18 mouse cellular contexts compared by ENCODE assay signal in the genomic region with DNA sequence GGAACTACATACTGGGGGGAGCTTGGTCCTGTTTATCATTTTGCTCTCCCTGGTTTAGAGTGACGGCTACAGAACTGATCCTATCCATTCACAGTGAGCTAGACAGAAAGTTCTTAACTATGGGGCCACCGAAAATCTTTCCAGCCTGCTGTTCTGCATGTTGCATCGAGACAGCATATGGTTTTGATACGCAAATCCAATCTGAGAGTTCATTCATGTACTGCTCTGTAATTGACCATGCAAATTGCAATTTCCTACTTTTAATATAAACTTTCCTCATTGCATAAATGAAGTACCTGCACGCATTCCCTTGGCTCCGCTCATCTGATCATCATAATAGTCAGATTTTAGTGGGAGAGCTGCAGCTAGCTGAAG.
DNase-seq lines count a peak whose midpoint lies in the region; ATAC-seq and TF ChIP-seq lines count a peak whose summit lies in the region.
"Had no signal": no experiment of that assay in that cellular context is flagged by ENCODE, and none has a peak within 500 bp of the region (broad histone marks: within the 10 kb centered on the region; RNA-seq: fewer than 3 reads in every experiment).

No protein-coding gene starts in this region.

- no peak for TF ChIP-seq CTCF in liver, postnatal 0 days (IDR thresholded peaks at IDR 0.05; ENCODE audit: low read depth)
- TF ChIP-seq CTCF in intestine, postnatal 0 days (IDR thresholded peaks at IDR 0.05; ENCODE audit: low read depth), result no peak

- H3K4me2 ChIP-seq in heart, embryonic 14.5 days (ENCODE audit: low read length), result peak overlapping the region; percentile 48
- no peak overlapping the region for H3K4me2 ChIP-seq in midbrain, embryonic 14.5 days (ENCODE audit: low read length)
- H3K4me2 ChIP-seq in midbrain, embryonic 16.5 days (ENCODE audit: low read length), result no peak overlapping the region
- H3K4me2 ChIP-seq in hindbrain, embryonic 12.5 days (replicated peaks), result no peak overlapping the region
- peak overlapping the region; percentile 55 for H3K4me2 ChIP-seq in liver, postnatal 0 days (ENCODE audit: low read depth, low read length)
- H3K4me2 ChIP-seq in intestine, postnatal 0 days (replicated peaks; ENCODE audit: low read depth), result no peak overlapping the region

- no peak overlapping the region for H3K9ac ChIP-seq in heart, embryonic 14.5 days (ENCODE audit: low read length)
- no peak overlapping the region for H3K9ac ChIP-seq in midbrain, embryonic 14.5 days (replicated peaks; ENCODE audit: low read length)
- no peak overlapping the region for H3K9ac ChIP-seq in midbrain, embryonic 16.5 days (ENCODE audit: low read depth, low read length)
- no peak overlapping the region for H3K9ac ChIP-seq in hindbrain, embryonic 12.5 days
- H3K9ac ChIP-seq in liver, postnatal 0 days (replicated peaks), result 0 out of 2 replicates have a peak overlapping the region, but pooled peaks have one; percentile 31
- no peak overlapping the region for H3K9ac ChIP-seq in intestine, postnatal 0 days (ENCODE audit: low read depth, low read length)
- H3K9ac ChIP-seq: forebrain, postnatal 0 days had no signal

- H3K27me3 ChIP-seq in heart, embryonic 14.5 days (ENCODE audit: control insufficient read depth, insufficient read depth, low read length), result no peaks in the 10 kb centered on the region
- H3K27me3 ChIP-seq in midbrain, embryonic 14.5 days (ENCODE audit: control insufficient read depth, insufficient read depth, low read length), result no peaks in the 10 kb centered on the region
- no peaks in the 10 kb centered on the region for H3K27me3 ChIP-seq in midbrain, embryonic 16.5 days (ENCODE audit: control insufficient read depth, insufficient read depth, low read depth, low read length)
- H3K27me3 ChIP-seq in hindbrain, embryonic 12.5 days, result no peaks in the 10 kb centered on the region
- H3K27me3 ChIP-seq in liver, postnatal 0 days (ENCODE audit: insufficient read depth, low read length), result no peaks in the 10 kb centered on the region
- no peaks in the 10 kb centered on the region for H3K27me3 ChIP-seq in intestine, postnatal 0 days (replicated peaks; ENCODE audit: control insufficient read depth, insufficient read depth, low read length)

- intact Hi-C loops in heart, postnatal 10 days (cut with DNase I), result no loop called here

- no peak for ATAC-seq in heart, embryonic 14.5 days (ENCODE audit: insufficient number of reproducible peaks, insufficient read depth, low FRiP score, low read depth)
- no peak for ATAC-seq in midbrain, embryonic 14.5 days (ENCODE audit: low FRiP score, low TSS enrichment)
- no peak for ATAC-seq in midbrain, embryonic 16.5 days
- ATAC-seq in hindbrain, embryonic 12.5 days (ENCODE audit: low FRiP score), result peak; percentile 36; the same call in 1 of the 2 replicates
- ATAC-seq in liver, postnatal 0 days, result no peak
- no peak for ATAC-seq in intestine, postnatal 0 days
- ATAC-seq: forebrain, postnatal 0 days; intestine, embryonic 16.5 days had no signal

- H3K36me3 ChIP-seq in heart, embryonic 14.5 days (ENCODE audit: control insufficient read depth, insufficient read depth, low read length), result no peaks in the 10 kb centered on the region
- no peaks in the 10 kb centered on the region for H3K36me3 ChIP-seq in midbrain, embryonic 14.5 days (ENCODE audit: control insufficient read depth, insufficient read depth, low read length)
- H3K36me3 ChIP-seq in midbrain, embryonic 16.5 days (ENCODE audit: control insufficient read depth, insufficient read depth, low read length), result no peaks in the 10 kb centered on the region
- no peaks in the 10 kb centered on the region for H3K36me3 ChIP-seq in hindbrain, embryonic 12.5 days
- H3K36me3 ChIP-seq in liver, postnatal 0 days (replicated peaks; ENCODE audit: insufficient read depth, low read length), result no peaks in the 10 kb centered on the region
- H3K36me3 ChIP-seq in intestine, postnatal 0 days (ENCODE audit: control insufficient read depth, insufficient read depth), result no peaks in the 10 kb centered on the region

- 68% methylated on average over 6 of the region's 6 CpGs for WGBS in heart, embryonic 14.5 days
- WGBS in midbrain, embryonic 14.5 days, result 33% methylated on average over 6 of the region's 6 CpGs
- WGBS in midbrain, embryonic 16.5 days, result 46% methylated on average over 6 of the region's 6 CpGs
- 42% methylated on average over 6 of the region's 6 CpGs for WGBS in hindbrain, embryonic 12.5 days
- WGBS in liver, postnatal 0 days (ENCODE audit: insufficient replicate concordance), result 67% methylated on average over 6 of the region's 6 CpGs
- 83% methylated on average over 6 of the region's 6 CpGs for WGBS in intestine, postnatal 0 days

- DNase-seq in heart, postnatal 10 days, result no peak
- peak; percentile 32 for DNase-seq in midbrain, embryonic 14.5 days
- DNase-seq in liver, postnatal 0 days, result no peak
- DNase-seq: adrenal gland, postnatal 36 days; cerebellum, adult 8-10 months; forebrain, postnatal 0 days; gastrocnemius, adult 2 months; heart, postnatal 4 days; kidney, postnatal 10 days; left cerebral cortex, postnatal 4 days; lung, adult 18-20 months; right cerebral cortex, postnatal 4 days; thymus, postnatal 36 days had no signal

- H3K27ac ChIP-seq in heart, embryonic 14.5 days (replicated peaks in 1 of 2; ENCODE audit: control insufficient read depth in 1 of 2, insufficient read depth in 1 of 2, low read depth in 2 of 2, low read length in 2 of 2), result peak overlapping the region in 1 of 2 experiments; percentile 59; a peak in 1 of 4 replicates
- no peak overlapping the region for H3K27ac ChIP-seq in midbrain, embryonic 14.5 days (replicated peaks; ENCODE audit: low read depth, low read length)
- no peak overlapping the region for H3K27ac ChIP-seq in midbrain, embryonic 16.5 days (ENCODE audit: low read length)
- H3K27ac ChIP-seq in hindbrain, embryonic 12.5 days, result no peak overlapping the region
- peak overlapping the region; percentile 63 for H3K27ac ChIP-seq in liver, postnatal 0 days (ENCODE audit: low read depth)
- no peak overlapping the region for H3K27ac ChIP-seq in intestine, postnatal 0 days (ENCODE audit: low read depth, low read length)
- H3K27ac ChIP-seq: gastrocnemius, adult 2 months had no signal

- H3K4me3 ChIP-seq in heart, embryonic 14.5 days (ENCODE audit: control insufficient read depth in 1 of 2, insufficient read depth in 1 of 2, low read depth in 1 of 2, low read length in 2 of 2), result no peak overlapping the region; a peak in 1 of 4 replicates
- H3K4me3 ChIP-seq in midbrain, embryonic 14.5 days (replicated peaks; ENCODE audit: low read depth, low read length), result no peak overlapping the region
- no peak overlapping the region for H3K4me3 ChIP-seq in midbrain, embryonic 16.5 days (ENCODE audit: low read depth, low read length)
- H3K4me3 ChIP-seq in hindbrain, embryonic 12.5 days, result no peak overlapping the region
- no peak overlapping the region; the same call in 1 of the 2 replicates for H3K4me3 ChIP-seq in liver, postnatal 0 days (ENCODE audit: low read depth, low read length)
- H3K4me3 ChIP-seq in intestine, postnatal 0 days (ENCODE audit: low read depth, low read length), result no peak overlapping the region
- H3K4me3 ChIP-seq: gastrocnemius, adult 2 months had no signal

- H3K4me1 ChIP-seq in heart, embryonic 14.5 days (ENCODE audit: control insufficient read depth in 2 of 2, insufficient read depth in 2 of 2, low read length in 2 of 2), result peaks cover 15 to 55% of the 10 kb centered on the region in 2 experiments
- 0 out of 2 replicates have a peak, but pooled peaks cover 4% of the 10 kb centered on the region for H3K4me1 ChIP-seq in midbrain, embryonic 14.5 days (ENCODE audit: control insufficient read depth, insufficient read depth, low read length)
- peaks cover 3% of the 10 kb centered on the region; the same call in 1 of the 2 replicates for H3K4me1 ChIP-seq in midbrain, embryonic 16.5 days (ENCODE audit: control insufficient read depth, insufficient read depth, low read length)
- peaks cover 20% of the 10 kb centered on the region for H3K4me1 ChIP-seq in hindbrain, embryonic 12.5 days
- H3K4me1 ChIP-seq in liver, postnatal 0 days (ENCODE audit: insufficient read depth), result peaks cover 38% of the 10 kb centered on the region
- no peaks in the 10 kb centered on the region for H3K4me1 ChIP-seq in intestine, postnatal 0 days (replicated peaks; ENCODE audit: control insufficient read depth, insufficient read depth, low read length)

- no peaks in the 10 kb centered on the region for H3K9me3 ChIP-seq in heart, embryonic 14.5 days (ENCODE audit: control insufficient read depth, low read length)
- H3K9me3 ChIP-seq in midbrain, embryonic 14.5 days (ENCODE audit: control insufficient read depth, low read length), result no peaks in the 10 kb centered on the region
- H3K9me3 ChIP-seq in midbrain, embryonic 16.5 days (replicated peaks; ENCODE audit: control insufficient read depth, low read length, poor library complexity, severe bottlenecking), result no peaks in the 10 kb centered on the region
- no peaks in the 10 kb centered on the region for H3K9me3 ChIP-seq in hindbrain, embryonic 12.5 days (replicated peaks)
- no peaks in the 10 kb centered on the region for H3K9me3 ChIP-seq in liver, postnatal 0 days (ENCODE audit: low read length)
- H3K9me3 ChIP-seq in intestine, postnatal 0 days (ENCODE audit: control insufficient read depth), result no peaks in the 10 kb centered on the region

- TF ChIP-seq EP300 in liver, postnatal 0 days (IDR thresholded peaks at IDR 0.05; ENCODE audit: low read depth), result no peak

Comparison
In these comparisons a context has a peak if more than half of its experiments do, and no peak if none do; other contexts are left out.
1. H3K4me2 ChIP-seq: peak in heart, embryonic 14.5 days (single experiment) and liver, postnatal 0 days (single experiment); none in midbrain, embryonic 14.5 days (single experiment), midbrain, embryonic 16.5 days (single experiment), hindbrain, embryonic 12.5 days (single experiment) and intestine, postnatal 0 days (single experiment).